Mouse (Mus musculus) midbrain, embryonic 10.5 days (tissue): Measurements from ENCODE around the gene BC005537. TPM values are rescaled to one million over a fixed set of nuclear protein-coding genes. Genes with fewer than 3 reads are reported as not detected.
"Not testable (repeated sequence)": the region's sequence is repeated elsewhere in the genome, so short reads cannot be mapped to it uniquely, and the experiment has no call there.

Experiments
- DNase-seq: peaks from one replicate; pipeline ENCODE4 v3.0.0-alpha.2; 2017; ENCODE audit warnings: low spot score
- H3K27ac ChIP-seq: fragments of 300-500 bp; sonication (generic); replicated peaks from 2 replicates; pipeline ENCODE4 v1.5.1; 2016; ENCODE audit warnings: mild to moderate bottlenecking
- H3K27me3 ChIP-seq: fragments of 300-500 bp; sonication (generic); 2 replicates; pipeline ENCODE4 v1.6.1; 2016; ENCODE audit warnings: low read depth, mild to moderate bottlenecking; ENCODE audit not compliant: poor library complexity, severe bottlenecking
- H3K36me3 ChIP-seq: fragments of 300-500 bp; sonication (generic); 2 replicates; pipeline ENCODE4 v1.6.1; 2016; ENCODE audit warnings: mild to moderate bottlenecking, moderate library complexity
- H3K4me1 ChIP-seq: fragments of 300-500 bp; sonication (generic); 2 replicates; pipeline ENCODE4 v1.6.1; 2016
- H3K4me3 ChIP-seq: fragments of 300-500 bp; sonication (generic); 2 replicates; pipeline ENCODE4 v1.5.1; 2016; ENCODE audit warnings: mild to moderate bottlenecking, moderate library complexity
- H3K9me3 ChIP-seq: fragments of 300-500 bp; sonication (generic); replicated peaks from 2 replicates; pipeline ENCODE4 v1.6.1; 2016; ENCODE audit warnings: mild to moderate bottlenecking
- WGBS: fragments of 180-500 bp; shearing (Covaris S2); methylation state at CpG from one replicate; pipeline ENCODE4 v1.1.7; 2016; 5-methylcytosine and 5-hydroxymethylcytosine counted together
- polyA plus RNA-seq: library from polyadenylated mRNA; unstranded; fragments of >200 nt; fragmentation: Nextera tagmentation; extraction: Ambion mirVana; gene quantifications from 2 replicates; pipeline ENCODE4 v1.2.1, GENCODE M21; 2016

Gene BC005537
- polyA plus RNA-seq, 1 experiment from 2014 or later = 8.3 TPM

DNA sequence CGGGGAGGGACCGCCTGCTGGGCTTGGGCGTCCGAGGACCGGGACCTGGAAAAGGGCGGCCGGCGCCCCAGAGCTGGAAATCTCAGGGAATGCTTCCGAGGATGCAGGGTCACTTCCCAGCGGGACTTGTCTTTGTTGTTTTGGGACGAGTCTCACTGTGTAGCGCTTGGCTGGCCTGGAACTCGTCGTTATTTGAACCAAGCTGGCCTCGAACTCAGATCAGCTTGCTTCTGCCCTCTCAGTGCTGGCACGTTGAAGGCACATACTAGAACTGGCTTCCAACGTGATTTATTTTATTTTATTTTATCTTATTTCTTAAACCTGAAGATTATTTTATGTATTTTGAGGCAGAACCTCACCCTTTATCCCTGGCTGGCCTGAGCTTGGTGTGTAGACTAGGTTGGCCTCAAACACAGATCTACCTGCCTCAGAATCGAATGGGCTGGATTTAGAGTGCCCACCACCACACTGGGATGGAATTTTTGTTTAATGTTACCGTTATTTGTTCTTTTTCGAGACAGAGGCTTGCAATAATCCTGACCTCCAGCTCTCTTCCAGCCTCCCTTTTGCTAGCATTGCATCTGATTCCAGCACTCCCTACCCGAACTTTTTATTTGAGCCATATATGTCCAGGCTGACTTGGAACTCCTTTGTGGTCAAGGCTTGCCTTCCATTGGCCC lies 30.8 kb downstream of the BC005537 start:
- H3K4me3 ChIP-seq = peak overlapping the region; percentile 96
- WGBS = 6% methylated on average over 21 of the region's 21 CpGs
- no peaks in the 10 kb centered on the region for H3K9me3 ChIP-seq
- no peak for DNase-seq
- peaks cover 33% of the 10 kb centered on the region for H3K36me3 ChIP-seq
- H3K27me3 ChIP-seq = no peaks in the 10 kb centered on the region
- H3K4me1 ChIP-seq = peaks cover 30% of the 10 kb centered on the region
- H3K27ac ChIP-seq = peak overlapping the region; percentile 97

DNA sequence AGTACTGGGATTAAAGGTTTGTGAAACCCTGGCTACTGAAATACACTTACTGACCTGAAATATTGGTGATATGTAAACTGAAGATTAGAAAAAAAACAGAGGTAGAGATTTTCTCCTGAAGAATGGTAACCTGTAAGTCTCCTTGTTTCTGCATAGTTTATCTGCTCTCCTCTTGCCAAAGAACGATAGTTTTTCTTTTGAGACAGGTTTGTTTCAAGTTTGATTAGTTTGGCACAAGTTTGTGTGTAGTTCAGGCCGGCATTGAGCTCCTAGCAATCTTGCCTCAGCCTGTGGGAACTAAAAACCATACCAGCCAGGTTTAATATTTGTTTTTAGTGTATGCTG lies 31.3 kb downstream of the BC005537 start:
- Histone ChIP-seq H3K4me1 (peaks cover 28% of the 10 kb centered on the region), H3K27ac (peak overlapping the region; percentile 97)
- 82% methylated on average over 2 of the region's 2 CpGs for WGBS

DNA sequence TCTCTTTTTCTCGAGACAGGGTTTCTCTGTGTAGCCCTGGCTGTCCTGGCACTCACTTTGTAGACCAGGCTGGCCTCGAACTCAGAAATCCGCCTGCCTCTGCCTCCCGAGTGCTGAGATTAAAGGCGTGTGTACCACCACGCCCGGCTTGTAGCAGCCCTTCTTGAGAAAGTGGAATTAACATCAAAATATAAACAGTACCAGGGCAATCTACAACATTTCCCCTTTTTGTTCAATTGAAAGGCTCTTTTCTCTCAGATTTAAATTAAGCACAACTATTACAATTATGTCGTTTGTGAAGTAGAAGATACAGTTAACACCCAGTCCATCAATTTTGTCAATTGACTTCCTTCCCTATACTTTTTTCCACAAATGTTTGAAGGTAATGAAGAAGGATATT lies 36.3 kb downstream of the BC005537 start:
- whole genome bisulfite sequencing = 95% methylated on average over 8 of the region's 8 CpGs

More for the DNA sequence above, 31.3 kb downstream of the BC005537 start:
- Histone ChIP-seq H3K9me3 (no peaks in the 10 kb centered on the region), H3K4me3 (peak overlapping the region; percentile 96), H3K36me3 (peaks cover 38% of the 10 kb centered on the region), H3K27me3 (no peaks in the 10 kb centered on the region)
- no peak for DNase-seq

DNA sequence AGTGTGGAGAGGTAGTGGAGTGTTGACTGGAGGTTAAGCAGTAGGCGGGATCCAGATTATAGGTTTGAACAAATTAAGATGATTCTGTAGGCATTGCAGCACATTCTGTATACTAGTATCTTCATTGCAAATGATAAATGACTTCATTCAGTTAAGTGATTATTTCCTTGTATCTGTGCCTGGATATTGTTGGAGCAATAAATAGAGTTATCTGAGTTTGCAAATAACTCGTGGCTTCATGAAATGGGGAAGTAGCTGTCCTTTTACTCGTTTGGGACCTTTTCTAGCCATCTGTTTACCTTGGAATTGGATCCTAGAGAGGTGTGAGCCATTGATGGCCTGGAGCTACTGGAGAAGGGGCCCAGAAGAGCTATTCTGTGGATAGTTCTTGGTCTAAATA lies 38.4 kb downstream of the BC005537 start:
- Histone ChIP-seq H3K27ac (no peak overlapping the region), H3K4me3 (no peak overlapping the region), H3K9me3 (no peaks in the 10 kb centered on the region), H3K4me1 (peaks cover 7% of the 10 kb centered on the region), H3K36me3 (peaks cover 69% of the 10 kb centered on the region), H3K27me3 (no peaks in the 10 kb centered on the region)
- no peak for DNase-seq
- 83% methylated on average over 3 of the region's 3 CpGs for WGBS

More for the DNA sequence above, 36.3 kb downstream of the BC005537 start:
- H3K9me3 ChIP-seq, H3K27ac ChIP-seq, H3K4me3 ChIP-seq, DNase-seq, H3K27me3 ChIP-seq: not testable (repeated sequence)
- peaks cover 80% of the 10 kb centered on the region for H3K36me3 ChIP-seq
- peaks cover 14% of the 10 kb centered on the region for H3K4me1 ChIP-seq

DNA sequence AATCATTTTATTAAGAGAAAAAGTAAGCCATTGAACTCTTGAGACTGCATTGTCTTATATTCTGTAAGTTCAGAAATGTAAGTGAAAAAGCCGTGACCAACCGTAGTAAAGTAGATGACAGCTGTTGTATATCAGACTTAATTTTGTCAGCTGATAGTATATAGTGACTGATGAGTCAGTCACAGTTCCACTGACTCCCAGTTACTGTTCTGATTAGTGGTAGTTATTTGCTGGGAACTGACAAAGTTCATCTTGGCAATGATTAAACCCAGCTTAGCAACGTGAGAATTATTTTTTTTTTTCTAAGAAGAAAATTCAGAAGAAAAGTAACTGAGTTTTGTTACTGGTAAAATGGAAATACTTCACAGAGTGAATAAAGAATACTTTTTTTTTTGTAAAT lies 40.2 kb downstream of the BC005537 start:
- Histone ChIP-seq H3K27ac (no peak overlapping the region), H3K4me3 (no peak overlapping the region), H3K9me3 (no peaks in the 10 kb centered on the region), H3K27me3 (no peaks in the 10 kb centered on the region), H3K4me1 (peaks cover 14% of the 10 kb centered on the region), H3K36me3 (peaks cover 52% of the 10 kb centered on the region)
- WGBS = 92% methylated on average over 3 of the region's 3 CpGs
- DNase-seq = no peak

DNA sequence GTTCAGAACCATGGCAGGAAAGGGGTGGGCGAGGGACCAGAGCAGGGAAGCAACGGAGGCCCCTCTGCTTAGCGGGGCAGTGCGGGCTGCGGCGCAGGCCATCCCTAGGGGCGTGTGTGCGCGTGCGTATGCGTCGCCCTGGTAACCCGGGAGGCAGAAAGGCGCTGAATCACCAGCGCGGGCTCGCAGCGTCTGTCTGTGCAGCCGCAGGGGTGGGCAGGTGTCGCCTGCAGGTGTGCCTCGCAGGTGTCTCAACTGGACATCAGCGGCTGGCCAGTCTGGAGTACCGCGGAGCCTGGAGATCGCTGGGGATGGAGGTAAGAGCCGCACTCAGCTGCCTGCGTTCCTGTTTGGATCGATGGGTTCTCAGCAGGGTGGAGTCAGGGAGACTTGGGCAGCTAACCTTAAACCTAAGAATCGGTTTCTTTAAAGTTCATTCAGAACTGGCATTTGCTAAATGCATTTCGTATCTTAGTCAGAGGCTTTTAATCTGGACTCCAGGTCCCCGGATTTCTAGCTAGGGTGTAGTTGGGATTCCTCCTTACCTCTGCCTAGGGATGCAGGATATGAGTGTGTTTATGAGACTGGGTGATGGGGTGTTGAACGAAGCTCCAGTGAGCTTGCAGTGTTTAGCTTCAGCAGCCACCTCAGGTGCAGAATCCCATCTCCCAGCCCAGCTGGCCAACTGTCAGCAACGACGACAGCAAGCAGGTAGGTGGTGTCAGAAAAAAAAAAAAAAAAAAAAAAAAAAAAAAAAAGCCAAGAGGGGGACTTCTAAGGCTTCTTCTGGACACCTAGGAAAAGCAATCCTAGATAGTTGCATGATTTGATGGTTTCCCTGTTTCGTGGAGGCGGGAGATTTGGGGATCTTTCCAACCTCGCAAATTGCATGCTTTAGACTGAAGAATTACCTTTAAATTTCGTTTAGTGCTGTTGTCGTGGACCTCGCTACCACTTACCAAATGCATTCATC lies 43.8 kb downstream of the BC005537 start, which contains the start of gene D130043K22Rik:
D130043K22Rik (plus strand) TSS at position 153 of the 973 bp plus-strand sequence.
- WGBS = 12% methylated on average over 40 of the region's 40 CpGs

DNA sequence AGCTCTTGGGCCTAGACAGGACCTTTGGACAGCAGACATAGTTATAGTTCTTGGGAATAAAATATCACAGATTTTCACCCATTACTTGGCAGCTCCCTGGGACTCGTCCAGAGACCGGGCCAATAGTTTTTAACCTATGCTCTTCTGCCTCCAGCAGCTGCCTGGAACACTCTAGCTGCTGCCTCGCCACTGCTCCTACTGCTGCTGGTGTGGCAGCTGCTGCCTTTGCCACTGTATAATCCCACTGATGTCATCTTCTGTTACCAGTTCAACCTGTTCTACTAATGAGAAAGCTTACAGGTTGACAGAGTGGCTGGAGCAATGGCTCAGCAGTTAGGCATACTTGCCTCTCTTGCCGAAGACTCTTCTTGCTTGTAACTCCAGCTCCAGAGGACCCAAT lies 47.9 kb downstream of the BC005537 start:
- Histone ChIP-seq H3K27ac (no peak overlapping the region), H3K36me3 (no peaks in the 10 kb centered on the region), H3K9me3 (no peaks in the 10 kb centered on the region), H3K27me3 (no peaks in the 10 kb centered on the region), H3K4me3 (no peak overlapping the region), H3K4me1 (peaks cover 12% of the 10 kb centered on the region)
- 89% methylated on average over 4 of the region's 4 CpGs for WGBS
- no peak for DNase-seq

More for the DNA sequence above, 43.8 kb downstream of the BC005537 start, which contains the start of gene D130043K22Rik:
- peak; percentile 73 for DNase-seq
- H3K4me1 ChIP-seq = peaks cover 14% of the 10 kb centered on the region
- no peaks in the 10 kb centered on the region for H3K9me3 ChIP-seq
- H3K27me3 ChIP-seq = no peaks in the 10 kb centered on the region
- peak within 1 kb of the TSS; percentile 69 for H3K27ac ChIP-seq
- H3K4me3 ChIP-seq = peak within 1 kb of the TSS; percentile 67
- peaks cover 23% of the 10 kb centered on the region for H3K36me3 ChIP-seq

DNA sequence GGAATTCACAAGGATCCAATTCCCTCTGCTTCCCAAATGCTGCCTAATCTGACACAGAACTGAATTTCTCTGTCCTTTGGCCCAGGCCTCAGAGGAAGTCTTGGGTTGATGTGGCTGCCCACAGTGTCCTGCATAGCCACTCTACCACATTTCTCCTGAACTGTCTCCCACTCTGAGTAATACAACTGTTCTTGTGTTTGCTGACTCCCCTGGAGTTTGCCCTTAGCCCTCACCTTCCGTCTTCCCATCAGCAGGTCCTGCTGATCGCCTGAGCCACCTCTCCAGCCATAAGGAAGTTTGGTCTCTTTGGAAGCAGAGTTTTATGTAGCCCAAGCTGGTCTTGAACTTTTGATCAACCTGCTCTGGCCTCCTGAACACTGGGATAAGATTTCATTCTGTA lies 50.5 kb downstream of the BC005537 start:
- Histone ChIP-seq H3K9me3 (no peaks in the 10 kb centered on the region), H3K27ac (no peak overlapping the region), H3K4me3 (no peak overlapping the region), H3K27me3 (no peaks in the 10 kb centered on the region), H3K4me1 (no peaks in the 10 kb centered on the region), H3K36me3 (no peaks in the 10 kb centered on the region)
- no peak for DNase-seq
- 88% methylated on average over 2 of the region's 2 CpGs for WGBS

DNA sequence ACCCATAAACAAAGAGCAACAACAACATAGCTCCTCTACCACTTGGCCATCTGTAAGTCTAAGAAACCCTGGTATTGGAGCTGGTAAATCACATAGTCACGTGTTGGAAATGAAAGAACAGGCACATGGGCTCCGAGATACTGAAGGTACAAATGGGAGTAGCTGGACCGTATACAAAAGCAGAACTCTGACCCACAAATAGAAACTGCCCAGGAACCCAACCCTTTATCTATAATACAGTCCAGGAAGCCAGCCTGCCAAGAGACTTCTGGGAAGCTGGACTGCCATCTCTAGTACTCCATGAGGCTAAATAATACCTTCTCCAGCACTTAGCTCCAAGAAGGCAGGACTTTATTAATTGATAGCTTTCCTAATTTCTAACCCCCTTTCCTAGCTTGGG lies 51.1 kb downstream of the BC005537 start:
- no peak overlapping the region for H3K27ac ChIP-seq
- H3K4me3 ChIP-seq = no peak overlapping the region
- WGBS = 87% methylated on average over 3 of the region's 3 CpGs
- DNase-seq = no peak
- H3K9me3 ChIP-seq = no peaks in the 10 kb centered on the region
- H3K36me3 ChIP-seq = no peaks in the 10 kb centered on the region
- no peaks in the 10 kb centered on the region for H3K4me1 ChIP-seq
- H3K27me3 ChIP-seq = no peaks in the 10 kb centered on the region

DNA sequence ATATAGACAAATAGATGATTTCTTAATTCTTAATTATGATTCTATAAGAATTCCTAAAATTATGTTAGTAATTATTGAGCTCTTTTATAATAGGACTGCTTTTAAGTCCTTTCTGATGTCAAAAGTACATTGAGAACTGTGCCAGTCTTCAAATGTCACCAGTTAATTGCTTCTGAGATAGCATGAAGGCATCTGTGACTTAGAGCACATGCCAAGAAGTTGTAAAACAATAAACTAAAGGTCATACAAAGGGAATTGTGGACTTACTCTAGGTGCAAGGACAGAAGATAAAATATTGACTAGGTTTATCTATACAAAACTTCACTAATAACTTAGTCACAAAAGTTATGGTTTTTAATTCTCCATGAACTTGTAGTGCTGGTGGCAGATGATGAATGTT lies 57.7 kb downstream of the BC005537 start:
- Histone ChIP-seq H3K27ac (no peak overlapping the region), H3K4me3 (no peak overlapping the region), H3K4me1 (no peaks in the 10 kb centered on the region), H3K27me3 (no peaks in the 10 kb centered on the region), H3K36me3 (no peaks in the 10 kb centered on the region), H3K9me3 (no peaks in the 10 kb centered on the region)
- no peak for DNase-seq

DNA sequence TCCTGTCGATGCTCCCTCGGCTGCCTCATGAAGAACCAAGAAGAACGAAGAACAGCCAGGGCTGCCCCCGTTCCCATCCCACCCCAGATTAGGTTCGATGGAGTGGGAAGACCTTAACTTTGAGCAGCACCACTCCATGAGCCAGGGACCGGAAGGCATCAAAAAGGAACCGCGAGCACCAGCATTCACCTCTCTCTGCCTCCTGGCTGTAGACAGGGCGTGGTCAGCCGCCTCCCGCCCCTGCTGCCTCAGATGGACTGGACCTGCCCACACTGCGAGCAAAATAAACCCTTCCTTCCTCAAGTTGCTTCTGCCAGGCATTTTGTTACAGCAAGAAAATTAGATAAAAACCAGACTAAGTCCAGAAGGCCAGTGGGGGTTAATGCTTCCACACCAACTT lies 59.6 kb downstream of the BC005537 start:
- Histone ChIP-seq H3K27me3 (no peaks in the 10 kb centered on the region), H3K27ac (no peak overlapping the region), H3K4me3 (no peak overlapping the region), H3K4me1 (no peaks in the 10 kb centered on the region), H3K36me3 (no peaks in the 10 kb centered on the region), H3K9me3 (no peaks in the 10 kb centered on the region)
- 79% methylated on average over 12 of the region's 12 CpGs for WGBS
- no peak for DNase-seq

DNA sequence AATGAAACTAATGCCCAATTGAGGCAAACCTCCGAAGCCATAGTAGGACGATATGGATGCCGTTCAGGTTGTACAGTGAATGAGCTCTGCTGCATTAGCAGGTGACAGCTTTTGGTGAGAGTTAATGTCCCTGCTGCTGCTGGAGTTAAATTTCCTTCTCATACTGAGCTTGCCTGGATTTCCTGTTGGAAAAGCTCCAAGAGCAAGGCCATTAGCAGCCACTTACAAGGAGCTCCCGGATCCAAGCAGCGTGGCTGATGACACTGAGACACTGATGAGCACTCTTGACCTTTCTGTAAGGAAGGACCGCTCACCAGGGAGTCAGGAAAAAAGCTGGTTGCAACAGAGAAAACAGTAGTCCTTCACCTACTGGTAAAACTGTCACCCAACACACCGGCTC lies 60.6 kb downstream of the BC005537 start:
- no peak for DNase-seq
- WGBS = 93% methylated on average over 7 of the region's 7 CpGs
- Histone ChIP-seq H3K36me3 (no peaks in the 10 kb centered on the region), H3K27me3 (no peaks in the 10 kb centered on the region), H3K4me1 (peaks cover 8% of the 10 kb centered on the region; the same call in 1 of the 2 replicates), H3K4me3 (no peak overlapping the region), H3K27ac (no peak overlapping the region), H3K9me3 (no peaks in the 10 kb centered on the region)

DNA sequence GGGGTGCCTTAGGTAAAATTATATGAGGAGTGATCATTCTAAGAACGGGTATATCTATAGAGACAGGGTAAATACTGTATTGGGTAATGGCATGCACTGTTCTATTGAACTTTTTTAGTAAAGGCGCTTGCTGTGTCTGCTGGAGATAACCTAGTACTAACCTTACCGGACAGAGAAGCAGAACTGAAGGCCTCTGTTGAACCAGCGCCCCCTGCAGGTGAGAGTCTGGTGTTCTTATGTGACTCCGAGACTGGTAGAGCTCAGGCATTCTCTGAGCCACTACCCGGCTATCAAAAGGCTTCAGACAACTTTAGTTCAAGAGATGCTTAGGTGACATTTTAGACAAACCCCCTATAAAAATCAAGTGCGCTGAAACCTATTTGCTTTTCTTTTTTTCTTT lies 61.1 kb downstream of the BC005537 start:
- no peaks in the 10 kb centered on the region for H3K9me3 ChIP-seq
- peak; percentile 30 for DNase-seq
- no peaks in the 10 kb centered on the region for H3K27me3 ChIP-seq
- H3K36me3 ChIP-seq = no peaks in the 10 kb centered on the region
- no peak overlapping the region for H3K27ac ChIP-seq
- no peak overlapping the region for H3K4me3 ChIP-seq
- peaks cover 10% of the 10 kb centered on the region; the same call in 1 of the 2 replicates for H3K4me1 ChIP-seq
- WGBS = 59% methylated on average over 7 of the region's 7 CpGs
